Mouse (Mus musculus) thymus, adult 2 months (tissue): ENCODE data around the gene P4ha1. TPM values are rescaled to one million over a fixed set of nuclear protein-coding genes. Genes with fewer than 3 reads are reported as not detected.
A peak's percentile ranks its signal among the peaks of the same experiment; 100 is the strongest.

Experiments used
- DNase-seq: peaks from one replicate; pipeline ENCODE4 v3.0.0; 2021
- H3K27ac ChIP-seq: fragments of 200-500 bp; 2 replicates; pipeline ENCODE4 v1.5.1; 2012; ENCODE audit warnings: low read length, control low read depth; ENCODE audit not compliant: control insufficient read depth, insufficient read depth
- H3K27me3 ChIP-seq: fragments of 200-500 bp; 2 replicates; pipeline ENCODE4 v1.6.1; 2012; ENCODE audit warnings: mild to moderate bottlenecking, low read length, moderate library complexity, mixed read lengths; ENCODE audit not compliant: control insufficient read depth, insufficient read depth
- H3K36me3 ChIP-seq: fragments of 200-500 bp; 2 replicates; pipeline ENCODE4 v1.6.1; 2012; ENCODE audit warnings: mild to moderate bottlenecking, low read length, moderate library complexity; ENCODE audit not compliant: control insufficient read depth, insufficient read depth
- H3K4me1 ChIP-seq: fragments of 200-500 bp; replicated peaks from 2 replicates; pipeline ENCODE4 v1.6.1; 2012; ENCODE audit warnings: low read length; ENCODE audit not compliant: control insufficient read depth, insufficient read depth
- H3K4me3 ChIP-seq: fragments of 200-500 bp; 2 replicates; pipeline ENCODE4 v1.5.1; 2012; ENCODE audit warnings: mild to moderate bottlenecking, low read length, control low read depth, moderate library complexity; ENCODE audit not compliant: control insufficient read depth, insufficient read depth
- CTCF ChIP-seq: fragments of 200-500 bp; IDR thresholded peaks from 2 replicates; pipeline ENCODE4 v1.5.1; 2012; ENCODE audit warnings: mild to moderate bottlenecking, control low read depth, low read length, moderate library complexity, borderline replicate concordance; ENCODE audit not compliant: control insufficient read depth, poor library complexity, insufficient read depth; ENCODE audit errors: extremely low read depth
- POLR2A ChIP-seq: fragments of 200-500 bp; IDR thresholded peaks from 2 replicates; pipeline ENCODE4 v1.6.1; 2012; ENCODE audit warnings: mild to moderate bottlenecking, low read length, control low read depth, moderate library complexity; ENCODE audit not compliant: control insufficient read depth, poor library complexity, insufficient read depth; ENCODE audit errors: extremely low read depth
- WGBS: fragments of 180-500 bp; shearing (Covaris S2); methylation state at CpG from one replicate; pipeline ENCODE4 v1.1.7; 2018; 5-methylcytosine and 5-hydroxymethylcytosine counted together
- polyA plus RNA-seq: library from polyadenylated mRNA; depleted of rRNA; stranded (reverse); fragments of >200 nt; gene quantifications from 2 replicates; pipeline ENCODE4 v1.2.3, GENCODE M21; 2012

P4ha1 gene
- polyA plus RNA-seq, 1 experiment, result 11.0 TPM

- no peaks in the 10 kb centered on the region for H3K36me3 ChIP-seq
- TF ChIP-seq POLR2A, result no peak
- no peaks in the 10 kb centered on the region for H3K27me3 ChIP-seq
Measured at GRCm38 (mm10) chr10:59331546-59332256, 8.6 kb downstream of the P4ha1 start.

DNA sequence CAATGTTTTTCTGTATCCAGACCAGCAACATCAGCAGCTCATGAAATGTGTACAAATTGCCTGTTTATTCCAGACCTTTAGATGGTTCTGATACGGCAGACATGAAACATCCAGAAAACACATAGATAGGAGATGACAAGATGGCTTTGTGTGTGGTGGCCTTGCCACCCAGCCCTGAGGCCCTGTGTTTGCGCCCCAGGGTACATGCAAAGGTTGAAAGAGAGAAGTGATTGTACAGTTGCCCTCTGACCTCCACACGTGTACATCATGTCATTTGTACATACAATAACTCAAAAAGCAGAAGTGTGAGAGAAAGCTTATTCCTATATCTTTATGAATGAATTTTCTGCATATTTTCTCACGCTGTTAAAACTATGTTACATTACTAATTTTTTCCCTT is 10.3 kb downstream of the P4ha1 start:
- DNase-seq, result no peak
- no peak overlapping the region for H3K4me3 ChIP-seq
- H3K27ac ChIP-seq, result no peak overlapping the region
- H3K27me3 ChIP-seq, result no peaks in the 10 kb centered on the region
- 86% methylated on average over 4 of the region's 4 CpGs for WGBS
- H3K36me3 ChIP-seq, result 0 out of 2 replicates have a peak, but pooled peaks cover 3% of the 10 kb centered on the region
- no peak for TF ChIP-seq CTCF
- TF ChIP-seq POLR2A, result no peak
- H3K4me1 ChIP-seq, result peaks cover 9% of the 10 kb centered on the region

More at GRCm38 (mm10) chr10:59331546-59332256, 8.6 kb downstream of the P4ha1 start:
- Histone ChIP-seq H3K4me3 (no peak overlapping the region), H3K4me1 (peaks cover 9% of the 10 kb centered on the region), H3K27ac (no peak overlapping the region)
- no peak for DNase-seq
- WGBS, result 96% methylated on average over 6 of the region's 6 CpGs

- H3K4me1 ChIP-seq, result peaks cover 9% of the 10 kb centered on the region
- DNase-seq, result peak; percentile 11
- peaks cover 10% of the 10 kb centered on the region for H3K36me3 ChIP-seq
- WGBS, result 24% methylated on average over 4 of the region's 4 CpGs
- no peak overlapping the region for H3K4me3 ChIP-seq
- TF ChIP-seq CTCF, result no peak
- no peaks in the 10 kb centered on the region for H3K27me3 ChIP-seq
- H3K27ac ChIP-seq, result peak overlapping the region; percentile 76
Measured at GRCm38 (mm10) chr10:59334899-59335798, 12.1 kb downstream of the P4ha1 start.

- Histone ChIP-seq H3K4me1 (peaks cover 9% of the 10 kb centered on the region), H3K27ac (no peak overlapping the region), H3K27me3 (no peaks in the 10 kb centered on the region), H3K4me3 (no peak overlapping the region), H3K36me3 (peaks cover 10% of the 10 kb centered on the region)
- TF ChIP-seq CTCF (no peak), POLR2A (no peak)
- WGBS, result 97% methylated on average over 2 of the region's 2 CpGs
- no peak for DNase-seq
Measured at GRCm38 (mm10) chr10:59336124-59336523, 13.0 kb downstream of the P4ha1 start.

DNA sequence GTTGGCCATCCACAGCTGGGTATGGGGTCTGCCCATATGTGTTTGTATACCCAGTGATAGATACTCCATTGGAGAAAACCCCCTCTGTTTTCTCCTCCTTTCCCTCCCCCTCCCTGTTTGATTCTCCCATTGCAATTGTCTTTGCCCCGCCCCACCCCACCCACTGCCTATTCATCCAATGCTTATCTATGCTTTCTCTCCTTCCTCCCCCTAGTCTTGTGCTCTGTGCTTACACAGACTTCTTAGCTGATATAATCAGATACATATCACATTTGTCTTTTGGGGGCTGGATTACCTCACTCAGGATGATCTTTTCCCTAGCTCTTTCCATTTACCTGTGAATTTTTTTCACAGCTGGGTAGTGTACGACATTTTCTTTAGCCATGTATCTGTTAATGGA is 23.5 kb downstream of the P4ha1 start:
- H3K27me3 ChIP-seq, result no peaks in the 10 kb centered on the region
- 96% methylated on average over 2 of the region's 2 CpGs for WGBS
- H3K36me3 ChIP-seq, result peaks cover 27% of the 10 kb centered on the region
- H3K4me3 ChIP-seq, result no peak overlapping the region
- TF ChIP-seq POLR2A, result no peak
- no peak for TF ChIP-seq CTCF
- no peaks in the 10 kb centered on the region for H3K4me1 ChIP-seq
- no peak overlapping the region for H3K27ac ChIP-seq
- no peak for DNase-seq

DNA sequence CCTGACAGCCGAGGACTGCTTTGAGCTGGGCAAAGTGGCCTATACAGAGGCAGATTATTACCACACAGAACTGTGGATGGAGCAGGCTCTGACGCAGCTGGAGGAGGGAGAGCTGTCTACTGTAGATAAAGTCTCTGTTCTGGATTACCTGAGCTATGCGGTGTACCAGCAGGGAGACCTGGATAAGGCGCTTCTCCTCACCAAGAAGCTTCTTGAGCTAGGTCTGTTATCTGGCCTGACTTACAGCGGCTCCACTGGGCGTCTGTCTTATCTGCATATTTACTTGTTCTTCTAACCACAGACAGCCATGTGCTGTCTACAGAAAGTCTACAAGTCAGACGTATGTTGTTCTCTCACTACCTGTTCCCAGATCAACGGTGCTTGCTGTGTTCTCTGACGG is 25.1 kb downstream of the P4ha1 start:
- H3K4me1 ChIP-seq, result no peaks in the 10 kb centered on the region
- DNase-seq, result no peak
- H3K4me3 ChIP-seq, result no peak overlapping the region
- no peak overlapping the region for H3K27ac ChIP-seq
- no peaks in the 10 kb centered on the region for H3K27me3 ChIP-seq
- peaks cover 30% of the 10 kb centered on the region for H3K36me3 ChIP-seq
- 95% methylated on average over 9 of the region's 9 CpGs for WGBS
- TF ChIP-seq POLR2A, result no peak
- no peak for TF ChIP-seq CTCF

- Histone ChIP-seq H3K36me3 (peaks cover 27% of the 10 kb centered on the region), H3K27ac (no peak overlapping the region), H3K4me1 (no peaks in the 10 kb centered on the region), H3K27me3 (no peaks in the 10 kb centered on the region), H3K4me3 (no peak overlapping the region)
- TF ChIP-seq CTCF (no peak), POLR2A (no peak)
- DNase-seq, result no peak
- WGBS, result 43% methylated on average over 2 of the region's 2 CpGs
Measured at GRCm38 (mm10) chr10:59349536-59349935, 26.4 kb downstream of the P4ha1 start.
